ENCODE assay signal across 14 mouse cellular contexts in genomic region chr13:38450051-38450971, GRCm38 (mm10).
DNase-seq lines count a peak whose midpoint lies in the region; ATAC-seq and TF ChIP-seq lines count a peak whose summit lies in the region.
"Had no signal": no experiment of that assay in that cellular context is flagged by ENCODE, and none has a peak within 500 bp of the region (broad histone marks: within the 10 kb centered on the region; RNA-seq: fewer than 3 reads in every experiment).

No protein-coding gene starts in this region.

- H3K9me3 ChIP-seq in heart, embryonic 10.5 days = no peaks in the 10 kb centered on the region
- H3K9me3 ChIP-seq in hindbrain, embryonic 11.5 days (ENCODE audit: control insufficient read depth, low read length) = no peaks in the 10 kb centered on the region
- H3K9me3 ChIP-seq in midbrain, embryonic 14.5 days (ENCODE audit: control insufficient read depth, low read length) = no peaks in the 10 kb centered on the region
- H3K9me3 ChIP-seq: hindbrain, embryonic 12.5 days; stomach, embryonic 15.5 days had no signal

- WGBS in kidney, adult 2 months = 50% methylated on average over 20 of the region's 20 CpGs
- WGBS in heart, embryonic 10.5 days = 47% methylated on average over 20 of the region's 20 CpGs
- 66% methylated on average over 20 of the region's 20 CpGs for WGBS in hindbrain, embryonic 11.5 days
- WGBS in midbrain, embryonic 14.5 days = 65% methylated on average over 20 of the region's 20 CpGs

- 0 out of 2 replicates have a peak, but pooled peaks cover 2% of the 10 kb centered on the region for H3K4me1 ChIP-seq in kidney, adult 2 months (ENCODE audit: control insufficient read depth, insufficient read depth, low read length)
- H3K4me1 ChIP-seq in heart, embryonic 10.5 days = peaks cover 24% of the 10 kb centered on the region
- no peaks in the 10 kb centered on the region for H3K4me1 ChIP-seq in hindbrain, embryonic 11.5 days (replicated peaks; ENCODE audit: control insufficient read depth, insufficient read depth, low read length)
- H3K4me1 ChIP-seq in midbrain, embryonic 14.5 days (ENCODE audit: control insufficient read depth, insufficient read depth, low read length) = no peaks in the 10 kb centered on the region
- H3K4me1 ChIP-seq: stomach, embryonic 15.5 days had no signal

- no peak for TF ChIP-seq POLR2A in kidney, adult 2 months (IDR thresholded peaks at IDR 0.05; ENCODE audit: low read depth, low read length)
- no peak for TF ChIP-seq POLR2A in brain, embryonic 14.5 days (IDR thresholded peaks at IDR 0.05; ENCODE audit: borderline replicate concordance, extremely low read depth, insufficient read depth, insufficient read length, poor library complexity, severe bottlenecking)

- peak; percentile 15 for DNase-seq in kidney, adult 2 months
- no peak for DNase-seq in kidney, adult 18-20 months
- peak; percentile 3 for DNase-seq in brain, embryonic 14.5 days (ENCODE audit: low read depth)
- DNase-seq in heart, embryonic 10.5 days (ENCODE audit: low spot score) = peak; percentile 88
- DNase-seq in kidney, postnatal 10 days = peak; percentile 19
- no peak for DNase-seq in hindbrain, embryonic 11.5 days (ENCODE audit: low spot score)
- DNase-seq in midbrain, embryonic 14.5 days = no peak
- DNase-seq: cerebellum, postnatal 25 days; forebrain, postnatal 0 days had no signal

- no peak overlapping the region for H3K9ac ChIP-seq in hindbrain, embryonic 11.5 days (ENCODE audit: low read depth, low read length)
- no peak overlapping the region for H3K9ac ChIP-seq in midbrain, embryonic 14.5 days (replicated peaks; ENCODE audit: low read length)
- H3K9ac ChIP-seq: forebrain, postnatal 0 days; hindbrain, embryonic 12.5 days; liver, embryonic 14.5 days; stomach, embryonic 15.5 days had no signal

- no peak overlapping the region for H3K4me2 ChIP-seq in hindbrain, embryonic 11.5 days (replicated peaks; ENCODE audit: low read depth, low read length)
- H3K4me2 ChIP-seq in midbrain, embryonic 14.5 days (ENCODE audit: low read length) = no peak overlapping the region
- H3K4me2 ChIP-seq: hindbrain, embryonic 12.5 days; stomach, embryonic 15.5 days had no signal

- no peak for TF ChIP-seq CTCF in kidney, adult 2 months (conservative IDR thresholded peaks at IDR 0.05; ENCODE audit: insufficient read depth, insufficient read length, low read depth, low read length)
- no peak for TF ChIP-seq CTCF in brain, embryonic 14.5 days (IDR thresholded peaks at IDR 0.05; ENCODE audit: borderline replicate concordance, extremely low read depth, insufficient read depth, insufficient read length)

- H3K27me3 ChIP-seq in kidney, adult 2 months (replicated peaks; ENCODE audit: control insufficient read depth, insufficient read depth, low read length) = no peaks in the 10 kb centered on the region
- H3K27me3 ChIP-seq in heart, embryonic 10.5 days (ENCODE audit: insufficient read depth, poor library complexity, severe bottlenecking) = no peaks in the 10 kb centered on the region
- H3K27me3 ChIP-seq in hindbrain, embryonic 11.5 days (ENCODE audit: control insufficient read depth, insufficient read depth, low read length) = no peaks in the 10 kb centered on the region
- H3K27me3 ChIP-seq in midbrain, embryonic 14.5 days (ENCODE audit: control insufficient read depth, insufficient read depth, low read length) = no peaks in the 10 kb centered on the region
- H3K27me3 ChIP-seq: CH12.LX; hindbrain, embryonic 12.5 days; stomach, embryonic 15.5 days had no signal

- no peak overlapping the region for H3K4me3 ChIP-seq in kidney, adult 2 months (ENCODE audit: insufficient read depth, low read depth, low read length)
- peak overlapping the region; percentile 31 for H3K4me3 ChIP-seq in heart, embryonic 10.5 days
- H3K4me3 ChIP-seq in hindbrain, embryonic 11.5 days (ENCODE audit: low read depth, low read length) = no peak overlapping the region
- H3K4me3 ChIP-seq in midbrain, embryonic 14.5 days (replicated peaks; ENCODE audit: low read depth, low read length) = no peak overlapping the region
- H3K4me3 ChIP-seq: hindbrain, embryonic 12.5 days; stomach, embryonic 15.5 days had no signal

- H3K27ac ChIP-seq in kidney, adult 2 months (ENCODE audit: insufficient read depth, low read depth, low read length) = no peak overlapping the region
- peak overlapping the region; percentile 71 for H3K27ac ChIP-seq in heart, embryonic 10.5 days
- H3K27ac ChIP-seq in hindbrain, embryonic 11.5 days (ENCODE audit: low read depth, low read length) = no peak overlapping the region
- H3K27ac ChIP-seq in midbrain, embryonic 14.5 days (replicated peaks; ENCODE audit: low read depth, low read length) = no peak overlapping the region
- H3K27ac ChIP-seq: hindbrain, embryonic 12.5 days; liver, embryonic 14.5 days; stomach, embryonic 15.5 days had no signal

- ATAC-seq in hindbrain, embryonic 11.5 days (ENCODE audit: low FRiP score) = no peak
- ATAC-seq in midbrain, embryonic 14.5 days (ENCODE audit: low FRiP score, low TSS enrichment) = no peak
- ATAC-seq in frontal cortex, adult (ENCODE audit: low TSS enrichment) = no peak
- ATAC-seq: forebrain, postnatal 0 days had no signal

- no peaks in the 10 kb centered on the region for H3K36me3 ChIP-seq in kidney, adult 2 months (ENCODE audit: control insufficient read depth, insufficient read depth, low read length)
- no peaks in the 10 kb centered on the region for H3K36me3 ChIP-seq in heart, embryonic 10.5 days
- no peaks in the 10 kb centered on the region for H3K36me3 ChIP-seq in hindbrain, embryonic 11.5 days (ENCODE audit: control insufficient read depth, insufficient read depth, low read length)
- no peaks in the 10 kb centered on the region for H3K36me3 ChIP-seq in midbrain, embryonic 14.5 days (ENCODE audit: control insufficient read depth, insufficient read depth, low read length)
- H3K36me3 ChIP-seq: hindbrain, embryonic 12.5 days; stomach, embryonic 15.5 days had no signal

Comparison
In these comparisons a context has a peak if more than half of its experiments do, and no peak if none do; other contexts are left out.
1. DNase-seq: peak in kidney, adult 2 months (single experiment), brain, embryonic 14.5 days (single experiment), heart, embryonic 10.5 days (single experiment) and kidney, postnatal 10 days (single experiment); none in kidney, adult 18-20 months (single experiment), hindbrain, embryonic 11.5 days (single experiment) and midbrain, embryonic 14.5 days (single experiment).